8 mouse cellular contexts compared by ENCODE assay signal in genomic region chr10:78184531-78185380, GRCm38 (mm10). TPM values are rescaled to one million over a fixed set of nuclear protein-coding genes. Genes with fewer than 3 reads are reported as not detected.
DNase-seq lines count a peak whose midpoint lies in the region; ATAC-seq and TF ChIP-seq lines count a peak whose summit lies in the region.

Gene Pwp2, minus strand, starts transcription at chr10:78185149.

- H3K36me3 ChIP-seq in E14TG2a.4 (ENCODE audit: insufficient read depth, low read length), result peaks cover 70% of the 10 kb centered on the region
- H3K36me3 ChIP-seq in forebrain, embryonic 12.5 days (replicated peaks), result peaks cover 58% of the 10 kb centered on the region
- H3K36me3 ChIP-seq in liver, postnatal 0 days (replicated peaks; ENCODE audit: insufficient read depth, low read length), result peaks cover 38% of the 10 kb centered on the region
- H3K36me3 ChIP-seq in neural tube, embryonic 14.5 days (ENCODE audit: control insufficient read depth, insufficient read depth, low read length), result peaks cover 51% of the 10 kb centered on the region

- intact Hi-C loops in heart, postnatal 10 days (cut with DNase I), result no loop called here

- H3K9ac ChIP-seq in forebrain, embryonic 12.5 days, result peak within 1 kb of the TSS; percentile 62
- H3K9ac ChIP-seq in liver, postnatal 0 days (replicated peaks), result peak within 1 kb of the TSS; percentile 73
- H3K9ac ChIP-seq in neural tube, embryonic 14.5 days (replicated peaks; ENCODE audit: low read depth, low read length), result peak within 1 kb of the TSS; percentile 53

- peak within 1 kb of the TSS; percentile 100 for H3K4me3 ChIP-seq in E14TG2a.4 (replicated peaks; ENCODE audit: low read length)
- H3K4me3 ChIP-seq in forebrain, embryonic 12.5 days (replicated peaks), result peak within 1 kb of the TSS; percentile 68
- peak within 1 kb of the TSS; percentile 67 for H3K4me3 ChIP-seq in liver, postnatal 0 days (ENCODE audit: low read depth, low read length)
- H3K4me3 ChIP-seq in neural tube, embryonic 14.5 days (ENCODE audit: low read depth, low read length), result peak within 1 kb of the TSS; percentile 51

- H3K27me3 ChIP-seq in E14TG2a.4 (ENCODE audit: insufficient read depth, low read length), result no peaks in the 10 kb centered on the region
- no peaks in the 10 kb centered on the region for H3K27me3 ChIP-seq in forebrain, embryonic 12.5 days
- H3K27me3 ChIP-seq in liver, postnatal 0 days (ENCODE audit: insufficient read depth, low read length), result no peaks in the 10 kb centered on the region
- H3K27me3 ChIP-seq in neural tube, embryonic 14.5 days (ENCODE audit: control insufficient read depth, insufficient read depth, low read length), result no peaks in the 10 kb centered on the region

- TF ChIP-seq EP300 in liver, postnatal 0 days (IDR thresholded peaks at IDR 0.05; ENCODE audit: low read depth), result no peak

- peaks cover 36% of the 10 kb centered on the region for H3K4me1 ChIP-seq in E14TG2a.4 (replicated peaks; ENCODE audit: low read depth, low read length)
- H3K4me1 ChIP-seq in forebrain, embryonic 12.5 days, result peaks cover 15% of the 10 kb centered on the region
- H3K4me1 ChIP-seq in liver, postnatal 0 days (ENCODE audit: insufficient read depth), result peaks cover 15% of the 10 kb centered on the region
- peaks cover 6% of the 10 kb centered on the region for H3K4me1 ChIP-seq in neural tube, embryonic 14.5 days (ENCODE audit: control insufficient read depth, insufficient read depth, low read length)

- WGBS in forebrain, embryonic 12.5 days, result 2% methylated on average over 47 of the region's 47 CpGs
- under 1% methylated on average over 47 of the region's 47 CpGs for WGBS in large intestine, adult 2 months
- under 1% methylated on average over 47 of the region's 47 CpGs for WGBS in liver, postnatal 0 days (ENCODE audit: insufficient replicate concordance)
- 1% methylated on average over 46 of the region's 47 CpGs for WGBS in neural tube, embryonic 14.5 days

- DNase-seq in c-Kit-positive CD71-positive TER-119-positive erythroid progenitor cells, embryonic 14.5 days (ENCODE audit: low spot score), result peak; percentile 92
- DNase-seq in heart, postnatal 10 days, result peak; percentile 91 to 95
- peak; percentile 83 for DNase-seq in large intestine, adult 2 months (ENCODE audit: low read depth, low spot score)
- DNase-seq in liver, postnatal 0 days, result peak; percentile 94
- DNase-seq in testis, postnatal 10 days (ENCODE audit: low spot score), result peak; percentile 90

- H3K4me2 ChIP-seq in forebrain, embryonic 12.5 days, result peak within 1 kb of the TSS; percentile 97
- peak within 1 kb of the TSS; percentile 95 for H3K4me2 ChIP-seq in liver, postnatal 0 days (ENCODE audit: low read depth, low read length)
- peak within 1 kb of the TSS; percentile 96 for H3K4me2 ChIP-seq in neural tube, embryonic 14.5 days (ENCODE audit: low read depth, low read length)

- peak within 1 kb of the TSS; percentile 61; the same call in 1 of the 2 replicates for H3K27ac ChIP-seq in forebrain, embryonic 12.5 days
- peak within 1 kb of the TSS; percentile 79 for H3K27ac ChIP-seq in liver, postnatal 0 days (ENCODE audit: low read depth)
- H3K27ac ChIP-seq in neural tube, embryonic 14.5 days (ENCODE audit: low read depth, low read length), result peak within 1 kb of the TSS; percentile 75

- peak; percentile 95 for ATAC-seq in forebrain, embryonic 12.5 days (ENCODE audit: low FRiP score)
- ATAC-seq in liver, postnatal 0 days, result peak; percentile 93
- peak; percentile 98 for ATAC-seq in neural tube, embryonic 14.5 days (ENCODE audit: low read depth)

- H3K9me3 ChIP-seq in E14TG2a.4 (ENCODE audit: low read length), result no peaks in the 10 kb centered on the region
- H3K9me3 ChIP-seq in forebrain, embryonic 12.5 days, result no peaks in the 10 kb centered on the region
- no peaks in the 10 kb centered on the region for H3K9me3 ChIP-seq in liver, postnatal 0 days (ENCODE audit: low read length)
- no peaks in the 10 kb centered on the region for H3K9me3 ChIP-seq in neural tube, embryonic 14.5 days (ENCODE audit: control insufficient read depth, low read length)

- no peak for TF ChIP-seq CTCF in E14TG2a.4 (conservative IDR thresholded peaks at IDR 0.05; ENCODE audit: low read length)
- TF ChIP-seq CTCF in liver, postnatal 0 days (IDR thresholded peaks at IDR 0.05; ENCODE audit: low read depth), result peak; percentile 17; the same call in 1 of the 2 replicates

RNA-seq across cellular contexts. Expression of gene Pwp2, which starts in this region (rescaled TPM):
- 22.3 and 26.7 TPM in 2 replicates for polyA plus RNA-seq in forebrain, embryonic 12.5 days (2016; fragmentation: Nextera tagmentation; extraction: Ambion mirVana)
- 10 to 100 TPM in 1 of 2 experiments, 1 to 10 TPM in 1; 9.8 to 10.8 TPM for total RNA-seq in heart, postnatal 10 days (2021)
- polyA plus RNA-seq in large intestine, adult 2 months (2012; rRNA removed), result 7.9 and 9.2 TPM in 2 replicates
- polyA plus RNA-seq in liver, postnatal 0 days (2015; fragmentation: Nextera tagmentation; extraction: Ambion mirVana), result 5.3 and 6.1 TPM in 2 replicates
- polyA plus RNA-seq in neural tube, embryonic 14.5 days (2014; fragmentation: Nextera tagmentation; extraction: Ambion mirVana), result 12.7 and 15.7 TPM in 2 replicates

Comparison
In these comparisons a context has a peak if more than half of its experiments do, and no peak if none do; other contexts are left out.
1. Peak in every context shown above with its lines: DNase-seq, ATAC-seq, H3K4me3 ChIP-seq and H3K27ac ChIP-seq.